8 mouse cellular contexts compared by ENCODE assay signal in genomic region chr16:48750145-48750827, GRCm38 (mm10). TPM values are rescaled to one million over a fixed set of nuclear protein-coding genes. Genes with fewer than 3 reads are reported as not detected.
DNase-seq lines count a peak whose midpoint lies in the region; ATAC-seq lines count a peak whose summit lies in the region.

No protein-coding gene starts in this region.

- H3K9ac ChIP-seq in heart, embryonic 16.5 days (ENCODE audit: low read length), result peak overlapping the region; percentile 40; the same call in 1 of the 2 replicates
- no peak overlapping the region for H3K9ac ChIP-seq in forebrain, embryonic 15.5 days (replicated peaks)
- H3K9ac ChIP-seq in midbrain, embryonic 12.5 days (replicated peaks), result 0 out of 2 replicates have a peak overlapping the region, but pooled peaks have one; percentile 24

- DNase-seq in heart, adult 9 months (ENCODE audit: low spot score in 2 of 2), result no peak
- peak; percentile 45 for DNase-seq in R1 (ENCODE audit: low read depth, low spot score)
- DNase-seq in ovary, postnatal 10 days (ENCODE audit: low spot score), result no peak
- no peak for DNase-seq in adrenal gland, postnatal 25 days

- no peaks in the 10 kb centered on the region for H3K27me3 ChIP-seq in heart, embryonic 16.5 days (ENCODE audit: control insufficient read depth, insufficient read depth, low read length)
- no peaks in the 10 kb centered on the region for H3K27me3 ChIP-seq in forebrain, embryonic 15.5 days
- no peaks in the 10 kb centered on the region for H3K27me3 ChIP-seq in midbrain, embryonic 12.5 days

- H3K36me3 ChIP-seq in heart, embryonic 16.5 days (ENCODE audit: control insufficient read depth, insufficient read depth), result no peaks in the 10 kb centered on the region
- H3K36me3 ChIP-seq in forebrain, embryonic 15.5 days, result no peaks in the 10 kb centered on the region
- no peaks in the 10 kb centered on the region for H3K36me3 ChIP-seq in midbrain, embryonic 12.5 days

- ATAC-seq in heart, embryonic 16.5 days (replicated peaks; ENCODE audit: extremely low read depth, insufficient read depth, low FRiP score), result no peak
- ATAC-seq in forebrain, embryonic 15.5 days (replicated peaks), result no peak; the same call in 1 of the 2 replicates
- ATAC-seq in midbrain, embryonic 12.5 days (ENCODE audit: low FRiP score, low read depth), result peak; percentile 60; the same call in 1 of the 2 replicates
- no peak for ATAC-seq in monocyte, adult 5-6 weeks (replicated peaks; ENCODE audit: insufficient number of reproducible peaks, low FRiP score, low TSS enrichment, poor library complexity, severe bottlenecking)

- 14% methylated on average over 26 of the region's 26 CpGs for WGBS in heart, embryonic 16.5 days
- WGBS in forebrain, embryonic 15.5 days, result 21% methylated on average over 26 of the region's 26 CpGs
- 13% methylated on average over 26 of the region's 26 CpGs for WGBS in midbrain, embryonic 12.5 days

- H3K27ac ChIP-seq in heart, embryonic 16.5 days (ENCODE audit: low read length), result no peak overlapping the region
- H3K27ac ChIP-seq in forebrain, embryonic 15.5 days (replicated peaks), result no peak overlapping the region
- H3K27ac ChIP-seq in midbrain, embryonic 12.5 days (replicated peaks), result no peak overlapping the region

- H3K4me2 ChIP-seq in heart, embryonic 16.5 days (ENCODE audit: low read depth, low read length), result peak overlapping the region; percentile 58
- peak overlapping the region; percentile 35 for H3K4me2 ChIP-seq in forebrain, embryonic 15.5 days (replicated peaks)
- H3K4me2 ChIP-seq in midbrain, embryonic 12.5 days (replicated peaks), result peak overlapping the region; percentile 42

- H3K9me3 ChIP-seq in heart, embryonic 16.5 days (replicated peaks; ENCODE audit: control insufficient read depth, low read length), result no peaks in the 10 kb centered on the region
- H3K9me3 ChIP-seq in forebrain, embryonic 15.5 days, result no peaks in the 10 kb centered on the region
- no peaks in the 10 kb centered on the region for H3K9me3 ChIP-seq in midbrain, embryonic 12.5 days

- peak overlapping the region; percentile 29 for H3K4me3 ChIP-seq in heart, embryonic 16.5 days (ENCODE audit: low read length)
- peak overlapping the region; percentile 8; the same call in 1 of the 2 replicates for H3K4me3 ChIP-seq in forebrain, embryonic 15.5 days
- 0 out of 2 replicates have a peak overlapping the region, but pooled peaks have one; percentile 9 for H3K4me3 ChIP-seq in midbrain, embryonic 12.5 days

- H3K4me1 ChIP-seq in heart, embryonic 16.5 days (ENCODE audit: control insufficient read depth, insufficient read depth, low read length), result no peaks in the 10 kb centered on the region
- 0 out of 2 replicates have a peak, but pooled peaks cover 4% of the 10 kb centered on the region for H3K4me1 ChIP-seq in forebrain, embryonic 15.5 days
- H3K4me1 ChIP-seq in midbrain, embryonic 12.5 days, result 0 out of 2 replicates have a peak, but pooled peaks cover 3% of the 10 kb centered on the region

RNA-seq across cellular contexts. Expression of gene Trat1, which starts 21.5 kb away (rescaled TPM):
- 2.6 and 6.0 TPM in 2 replicates for polyA plus RNA-seq in heart, embryonic 16.5 days (2015; fragmentation: Nextera tagmentation; extraction: Ambion mirVana)
- not detected in 2 replicates for polyA plus RNA-seq in forebrain, embryonic 15.5 days (2015; fragmentation: Nextera tagmentation; extraction: Ambion mirVana)
- not detected in 2 replicates for polyA plus RNA-seq in midbrain, embryonic 12.5 days (2016; fragmentation: Nextera tagmentation; extraction: Ambion mirVana)
- 0.32 to 0.95 TPM (median 0.49 TPM) in 3 replicates for total RNA-seq in monocyte, adult 5-6 weeks (2017)
- 0.06 TPM in 1 of 2 replicates, not detected in the other for total RNA-seq in adrenal gland, postnatal 25 days (2021)
